Mouse (Mus musculus) lung, postnatal 0 days (tissue): ENCODE results near the gene Hdac8.

Experiments
- CTCF ChIP-seq: IDR thresholded peaks from 2 replicates; pipeline ENCODE4 v1.5.1; 2016; ENCODE audit warnings: antibody characterized with exemption, mild to moderate bottlenecking
- EP300 ChIP-seq: IDR thresholded peaks from 2 replicates; pipeline ENCODE4 v1.6.1; 2016; ENCODE audit warnings: antibody characterized with exemption, mild to moderate bottlenecking, control low read depth

- TF ChIP-seq CTCF (no peak), EP300 (no peak)
Observed at GRCm38 (mm10) chrX:102341688-102342087, 163.5 kb downstream of the Hdac8 start.
